Mouse (Mus musculus) leukemia stem cell, adult 10-12 weeks (primary cell): ENCODE results near the gene Mkln1. TPM values are rescaled to one million over a fixed set of nuclear protein-coding genes. Genes with fewer than 3 reads are reported as not detected.

Experiments used
- polyA plus RNA-seq: library from polyadenylated mRNA; stranded (reverse); fragments of >175 nt; gene quantifications from 2 replicates; pipeline ENCODE4 v1.2.3, GENCODE M21; 2012; ENCODE audit warnings: low replicate concordance

The Mkln1 gene
- 4.2 and 34.9 TPM in 2 replicates for polyA plus RNA-seq

DNA sequence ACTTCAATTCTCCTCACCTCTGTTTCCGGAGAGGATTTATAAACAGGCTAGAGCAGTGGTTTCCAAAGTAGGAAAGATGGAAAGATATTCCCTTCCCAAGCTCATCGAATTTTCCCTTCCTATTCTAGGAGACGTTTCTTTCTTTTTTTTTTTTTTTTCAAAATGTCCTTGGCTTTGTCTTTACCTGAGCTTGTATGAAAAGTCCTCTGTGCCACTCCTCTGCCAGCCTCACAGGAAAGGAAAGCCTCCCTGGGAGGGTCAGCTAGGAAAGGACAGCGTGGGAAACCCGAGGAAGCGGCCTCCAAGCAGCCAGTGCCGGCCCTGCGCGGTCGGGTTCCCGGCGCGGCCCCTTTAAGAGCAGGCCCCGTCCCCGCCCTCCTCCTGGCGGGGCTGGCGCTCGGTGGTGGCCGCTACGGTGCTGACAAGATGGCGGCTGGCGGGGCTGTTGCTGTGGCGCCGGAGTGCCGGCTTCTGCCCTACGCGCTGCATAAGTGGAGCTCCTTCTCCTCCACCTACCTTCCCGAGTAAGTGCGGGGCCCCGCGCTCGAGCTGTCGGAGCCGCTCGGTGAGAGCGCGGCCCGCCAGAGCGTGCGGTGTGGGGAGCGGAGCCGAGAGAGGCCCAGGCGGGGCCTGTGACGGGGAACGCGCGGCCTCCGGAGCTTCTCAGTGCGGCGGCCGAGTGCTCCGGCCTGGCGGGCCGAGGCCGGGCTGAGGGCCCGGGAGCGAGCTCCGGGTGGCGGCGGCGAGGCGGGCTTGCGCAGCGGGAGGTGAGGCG lies at the start of gene Mkln1:
Gene Mkln1 (plus strand): TSS at position 305 of the 775 bp plus-strand sequence.

DNA sequence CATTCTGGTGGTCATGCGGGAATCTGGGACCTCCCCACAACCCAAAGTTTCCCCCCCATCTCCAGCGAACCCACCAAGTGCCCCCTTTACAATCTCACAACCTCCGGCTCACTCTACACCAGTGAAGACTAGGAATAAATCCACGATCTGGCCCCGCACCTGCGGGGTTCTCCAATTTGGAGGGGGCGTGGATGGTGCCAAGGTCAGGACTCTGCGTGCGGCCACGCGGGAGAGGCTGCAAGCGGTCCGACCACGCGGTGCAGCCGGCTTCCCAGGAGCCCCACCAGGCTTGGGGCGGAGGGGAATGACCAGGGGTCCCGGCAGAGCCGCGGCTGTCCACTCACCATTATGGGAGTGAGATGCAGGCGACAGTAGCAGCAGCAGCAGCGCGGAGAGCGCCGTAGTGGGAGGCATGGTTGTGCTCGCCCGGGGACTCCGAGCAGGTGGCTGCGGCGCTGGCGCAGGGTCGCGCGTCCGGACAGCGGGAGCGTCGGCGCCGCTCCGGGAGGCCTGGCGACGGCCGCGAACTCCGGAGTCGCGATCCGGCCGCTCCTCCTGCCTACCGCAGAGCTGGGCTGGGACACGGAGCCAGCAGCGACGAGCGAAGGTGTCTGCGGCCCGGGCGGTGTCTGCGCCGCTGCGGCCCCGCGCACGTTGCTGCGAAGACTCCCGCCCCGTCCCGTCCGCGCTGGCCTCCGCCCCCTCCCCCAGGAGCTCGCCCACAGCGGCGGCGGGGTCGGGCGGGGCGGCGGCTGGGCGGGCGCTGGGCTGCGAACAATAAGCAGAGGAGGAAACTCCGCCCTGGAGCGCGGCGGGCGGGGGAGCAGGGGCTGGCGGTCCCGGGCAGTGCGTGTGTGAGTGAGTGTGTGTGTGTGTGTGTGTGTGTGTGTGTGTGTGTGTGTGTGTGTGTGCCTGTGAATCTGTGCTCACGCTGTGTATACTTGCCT lies 165.0 kb downstream of the Mkln1 start, which contains the start of gene Podxl:
Gene Podxl (minus strand): TSS at position 747 of the 947 bp plus-strand sequence.

Other genes starting within 250 kb of the Mkln1 start
- gene Podxl, start 165.2 kb downstream of the Mkln1 start, polyA plus RNA-seq = 17.2 and 27.1 TPM in 2 replicates